ENCODE assay signal across 9 mouse cellular contexts in the genomic region with DNA sequence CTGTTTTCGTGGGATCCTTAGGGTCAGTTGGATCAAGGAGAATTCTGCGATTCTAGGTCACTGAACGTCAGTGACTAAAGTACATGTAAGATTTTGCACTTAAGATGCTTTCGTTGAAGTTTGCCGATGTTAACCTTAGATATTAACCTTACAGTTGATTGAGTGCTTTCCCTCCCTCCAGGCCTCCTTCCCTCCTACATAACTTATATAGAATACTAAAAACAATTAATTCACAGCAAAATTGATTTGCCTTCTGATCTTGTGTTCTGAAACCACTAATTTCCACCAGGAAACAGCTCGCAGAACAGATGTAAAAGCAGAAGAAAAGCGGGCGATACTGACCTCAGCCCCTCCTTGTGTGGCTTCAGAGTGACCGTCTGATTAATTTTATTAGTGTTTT.
DNase-seq lines count a peak whose midpoint lies in the region; ATAC-seq and TF ChIP-seq lines count a peak whose summit lies in the region.
"Had no signal": no experiment of that assay in that cellular context is flagged by ENCODE, and none has a peak within 500 bp of the region (broad histone marks: within the 10 kb centered on the region; RNA-seq: fewer than 3 reads in every experiment).

No protein-coding gene starts in this region.

- no peaks in the 10 kb centered on the region; the same call in 1 of the 2 replicates for H3K27me3 ChIP-seq in heart, embryonic 16.5 days (ENCODE audit: control insufficient read depth, insufficient read depth, low read length)
- no peaks in the 10 kb centered on the region for H3K27me3 ChIP-seq in embryonic facial prominence, embryonic 10.5 days (replicated peaks; ENCODE audit: low read depth, poor library complexity, severe bottlenecking)
- no peaks in the 10 kb centered on the region for H3K27me3 ChIP-seq in forebrain, postnatal 0 days (ENCODE audit: insufficient read depth, low read length)
- H3K27me3 ChIP-seq in midbrain, embryonic 12.5 days = 0 out of 2 replicates have a peak, but pooled peaks cover 6% of the 10 kb centered on the region

- intact Hi-C loops in heart, postnatal 36 days (cut with DNase I) = no loop called here

- no peaks in the 10 kb centered on the region for H3K36me3 ChIP-seq in heart, embryonic 16.5 days (ENCODE audit: control insufficient read depth, insufficient read depth)
- 0 out of 2 replicates have a peak, but pooled peaks cover 5% of the 10 kb centered on the region for H3K36me3 ChIP-seq in embryonic facial prominence, embryonic 10.5 days (replicated peaks)
- H3K36me3 ChIP-seq in forebrain, postnatal 0 days (ENCODE audit: insufficient read depth) = no peaks in the 10 kb centered on the region
- H3K36me3 ChIP-seq in midbrain, embryonic 12.5 days = no peaks in the 10 kb centered on the region

- no peak for ATAC-seq in heart, embryonic 16.5 days (replicated peaks; ENCODE audit: extremely low read depth, insufficient read depth, low FRiP score)
- no peak for ATAC-seq in forebrain, postnatal 0 days
- no peak for ATAC-seq in midbrain, embryonic 12.5 days (ENCODE audit: low FRiP score, low read depth)
- ATAC-seq: CD4-positive, CD25-positive, alpha-beta regulatory T cell, adult 4 months had no signal

- no peaks in the 10 kb centered on the region for H3K9me3 ChIP-seq in heart, embryonic 16.5 days (replicated peaks; ENCODE audit: control insufficient read depth, low read length)
- no peaks in the 10 kb centered on the region for H3K9me3 ChIP-seq in embryonic facial prominence, embryonic 10.5 days
- no peaks in the 10 kb centered on the region for H3K9me3 ChIP-seq in forebrain, postnatal 0 days (ENCODE audit: low read length)
- H3K9me3 ChIP-seq in midbrain, embryonic 12.5 days = no peaks in the 10 kb centered on the region

- peak overlapping the region; percentile 97 for H3K27ac ChIP-seq in heart, embryonic 16.5 days (ENCODE audit: low read length)
- H3K27ac ChIP-seq in embryonic facial prominence, embryonic 10.5 days (replicated peaks) = peak overlapping the region; percentile 73
- no peak overlapping the region for H3K27ac ChIP-seq in forebrain, postnatal 0 days (ENCODE audit: low read depth, low read length)
- H3K27ac ChIP-seq in midbrain, embryonic 12.5 days (replicated peaks) = peak overlapping the region; percentile 73

- H3K4me1 ChIP-seq in heart, embryonic 16.5 days (ENCODE audit: control insufficient read depth, insufficient read depth, low read length) = peaks cover 57% of the 10 kb centered on the region
- peaks cover 88% of the 10 kb centered on the region for H3K4me1 ChIP-seq in embryonic facial prominence, embryonic 10.5 days
- H3K4me1 ChIP-seq in forebrain, postnatal 0 days (ENCODE audit: insufficient read depth) = 0 out of 2 replicates have a peak, but pooled peaks cover 9% of the 10 kb centered on the region
- H3K4me1 ChIP-seq in midbrain, embryonic 12.5 days = peaks cover 77% of the 10 kb centered on the region

- peak overlapping the region; percentile 45 for H3K4me3 ChIP-seq in heart, embryonic 16.5 days (ENCODE audit: low read length)
- no peak overlapping the region for H3K4me3 ChIP-seq in embryonic facial prominence, embryonic 10.5 days
- H3K4me3 ChIP-seq in forebrain, postnatal 0 days (ENCODE audit: low read depth, low read length) = 0 out of 2 replicates have a peak overlapping the region, but pooled peaks have one; percentile 6
- 0 out of 2 replicates have a peak overlapping the region, but pooled peaks have one; percentile 4 for H3K4me3 ChIP-seq in midbrain, embryonic 12.5 days

- no peak for DNase-seq in heart, postnatal 36 days
- DNase-seq in embryonic facial prominence, embryonic 10.5 days (ENCODE audit: low spot score) = no peak
- DNase-seq in forebrain, postnatal 0 days = no peak
- no peak for DNase-seq in cerebellum, postnatal 25 days
- DNase-seq in adrenal gland, adult (ENCODE audit: inconsistent age in 2 of 2, low spot score in 1 of 2) = no peak
- no peak for DNase-seq in layer of hippocampus, postnatal 10 days (ENCODE audit: low spot score in 2 of 2)

- peak overlapping the region; percentile 69 for H3K4me2 ChIP-seq in heart, embryonic 16.5 days (ENCODE audit: low read depth, low read length)
- H3K4me2 ChIP-seq in forebrain, postnatal 0 days (ENCODE audit: low read depth) = peak overlapping the region; percentile 39
- peak overlapping the region; percentile 42 for H3K4me2 ChIP-seq in midbrain, embryonic 12.5 days (replicated peaks)

- no peak for TF ChIP-seq CTCF in forebrain, postnatal 0 days (IDR thresholded peaks at IDR 0.05; ENCODE audit: low read depth)

- 30% methylated on average over 9 of the region's 9 CpGs for WGBS in heart, embryonic 16.5 days
- WGBS in embryonic facial prominence, embryonic 10.5 days = 36% methylated on average over 9 of the region's 9 CpGs
- WGBS in forebrain, postnatal 0 days = 26% methylated on average over 9 of the region's 9 CpGs
- 16% methylated on average over 9 of the region's 9 CpGs for WGBS in midbrain, embryonic 12.5 days

- peak overlapping the region; percentile 67 for H3K9ac ChIP-seq in heart, embryonic 16.5 days (ENCODE audit: low read length)
- H3K9ac ChIP-seq in forebrain, postnatal 0 days = no peak overlapping the region
- no peak overlapping the region for H3K9ac ChIP-seq in midbrain, embryonic 12.5 days (replicated peaks)
